Mouse (Mus musculus) forebrain, embryonic 13.5 days (tissue): ENCODE measurements around the gene Aoc3. TPM values are rescaled to one million over a fixed set of nuclear protein-coding genes. Genes with fewer than 3 reads are reported as not detected.

ENCODE experiments used
- microRNA-seq: library from miRNA; unstranded; fragments of <30 nt; microRNA quantifications from one replicate; pipeline ENCODE4, GENCODE M21; 2016
- polyA plus RNA-seq: library from polyadenylated mRNA; unstranded; fragments of >200 nt; fragmentation: Nextera tagmentation; extraction: Ambion mirVana; gene quantifications from 2 replicates; pipeline ENCODE4 v1.2.1, GENCODE M21; 2015

The Aoc3 gene
- polyA plus RNA-seq, 1 experiment from 2014 or later, result not detected

Small RNA genes lying within 50 kb of the gene (microRNA-seq; reads per million reads assigned to microRNA genes)
- gene Gm25593, result not detected

Other genes with a start within 250 kb of the Aoc3 start
- gene Coasy, start 248.0 kb upstream of the Aoc3 start, polyA plus RNA-seq, result 45.8 and 48.2 TPM in 2 replicates
- gene Mlx, start 243.3 kb upstream of the Aoc3 start, polyA plus RNA-seq, result 71.1 and 81.2 TPM in 2 replicates
- 63.3 and 64.1 TPM in 2 replicates for gene Psmc3ip, start 235.2 kb upstream of the Aoc3 start, polyA plus RNA-seq
- gene Retreg3, start 210.7 kb upstream of the Aoc3 start, polyA plus RNA-seq, result 18.6 and 20.8 TPM in 2 replicates
- gene Tubg1, start 210.7 kb upstream of the Aoc3 start, polyA plus RNA-seq, result 108 and 112 TPM in 2 replicates
- gene Tubg2, start 174.7 kb upstream of the Aoc3 start, polyA plus RNA-seq, result 14.6 and 16.4 TPM in 2 replicates
- gene Cntnap1, start 160.1 kb upstream of the Aoc3 start, polyA plus RNA-seq, result 0.36 and 0.42 TPM in 2 replicates
- gene Plekhh3, start 159.3 kb upstream of the Aoc3 start, polyA plus RNA-seq, result 4.5 and 6.4 TPM in 2 replicates
- gene Ccr10, start 155.2 kb upstream of the Aoc3 start, polyA plus RNA-seq, result 0.10 TPM in 1 of 2 replicates, not detected in the other
- gene Ezh1, start 104.1 kb upstream of the Aoc3 start, polyA plus RNA-seq, result 12.1 and 13.8 TPM in 2 replicates
- gene Ramp2, start 84.6 kb upstream of the Aoc3 start, polyA plus RNA-seq, result 43.9 and 55.3 TPM in 2 replicates
- gene Vps25, start 76.9 kb upstream of the Aoc3 start, polyA plus RNA-seq, result 92.6 and 109 TPM in 2 replicates
- 4.4 and 4.5 TPM in 2 replicates for gene Wnk4, start 70.0 kb upstream of the Aoc3 start, polyA plus RNA-seq
- gene Cntd1, start 51.6 kb upstream of the Aoc3 start, polyA plus RNA-seq, result 1.2 and 1.9 TPM in 2 replicates
- 190 and 203 TPM in 2 replicates for gene Coa3, start 51.5 kb upstream of the Aoc3 start, polyA plus RNA-seq
- 164 and 175 TPM in 2 replicates for gene Becn1, start 28.3 kb upstream of the Aoc3 start, polyA plus RNA-seq
- gene Psme3, start 14.4 kb upstream of the Aoc3 start, polyA plus RNA-seq, result 144 and 145 TPM in 2 replicates
- 1.7 and 2.2 TPM in 2 replicates for gene Aoc2, start 5.5 kb upstream of the Aoc3 start, polyA plus RNA-seq
- gene G6pc, start 37.0 kb downstream of the Aoc3 start, polyA plus RNA-seq, result not detected in 2 replicates
- 101 and 113 TPM in 2 replicates for gene Aarsd1, start 87.0 kb downstream of the Aoc3 start, polyA plus RNA-seq
- gene Gm27029, start 94.2 kb downstream of the Aoc3 start, polyA plus RNA-seq, result 7.6 and 8.0 TPM in 2 replicates
- 24.2 and 26.3 TPM in 2 replicates for gene Rundc1, start 94.5 kb downstream of the Aoc3 start, polyA plus RNA-seq
- gene Ptges3l, start 94.7 kb downstream of the Aoc3 start, polyA plus RNA-seq, result 1.2 TPM in 2 replicates
- gene Rpl27, start 111.7 kb downstream of the Aoc3 start, polyA plus RNA-seq, result 338 and 387 TPM in 2 replicates
- 2.3 and 2.5 TPM in 2 replicates for gene Ifi35, start 117.8 kb downstream of the Aoc3 start, polyA plus RNA-seq
- 155 and 197 TPM in 2 replicates for gene Rnd2, start 134.4 kb downstream of the Aoc3 start, polyA plus RNA-seq
- 61.3 and 67.0 TPM in 2 replicates for gene Vat1, start 135.6 kb downstream of the Aoc3 start, polyA plus RNA-seq
- gene Brca1, start 221.3 kb downstream of the Aoc3 start, polyA plus RNA-seq, result 11.3 and 12.5 TPM in 2 replicates
- 104 and 117 TPM in 2 replicates for gene Nbr1, start 221.5 kb downstream of the Aoc3 start, polyA plus RNA-seq